Mouse (Mus musculus): Measurements from ENCODE around the gene Safb.

Gene Safb

GRCm38 (mm10) chr17:56560131-56560530 is 24.5 kb upstream of the Safb start:
- DNase-seq (ENCODE audit: low read depth, low spot score) = no peak

- DNase-seq (ENCODE audit: low read depth, low spot score) = no peak
Observed at GRCm38 (mm10) chr17:56561866-56562265, 22.8 kb upstream of the Safb start.

- DNase-seq (ENCODE audit: low read depth, low spot score) = no peak
Observed at GRCm38 (mm10) chr17:56566293-56566692, 18.3 kb upstream of the Safb start.

- DNase-seq (ENCODE audit: low read depth, low spot score) = no peak
Observed at GRCm38 (mm10) chr17:56566918-56567317, 17.7 kb upstream of the Safb start.

GRCm38 (mm10) chr17:56567370-56567769 is 17.3 kb upstream of the Safb start:
- DNase-seq (ENCODE audit: low read depth, low spot score) = no peak

GRCm38 (mm10) chr17:56570287-56570686 is 14.3 kb upstream of the Safb start:
- DNase-seq (ENCODE audit: low read depth, low spot score) = no peak

- DNase-seq (ENCODE audit: low read depth, low spot score) = no peak
Observed at GRCm38 (mm10) chr17:56572154-56572553, 12.5 kb upstream of the Safb start.

GRCm38 (mm10) chr17:56572939-56573338 is 11.7 kb upstream of the Safb start:
- no peak for DNase-seq (ENCODE audit: low read depth, low spot score)

GRCm38 (mm10) chr17:56583071-56583470 is 1.6 kb upstream of the Safb start:
- DNase-seq (ENCODE audit: low read depth, low spot score) = no peak

- no peak for DNase-seq (ENCODE audit: low read depth, low spot score)
Observed at GRCm38 (mm10) chr17:56583611-56584256, 891 bp upstream of the Safb start.

GRCm38 (mm10) chr17:56585171-56585821 is 671 bp downstream of the Safb start:
- DNase-seq (ENCODE audit: low read depth, low spot score) = no peak

GRCm38 (mm10) chr17:56587773-56588172 is 3.1 kb downstream of the Safb start:
- DNase-seq (ENCODE audit: low read depth, low spot score) = no peak

- DNase-seq (ENCODE audit: low read depth, low spot score) = no peak
Observed at GRCm38 (mm10) chr17:56588921-56589320, 4.3 kb downstream of the Safb start.

GRCm38 (mm10) chr17:56592553-56592952 is 7.9 kb downstream of the Safb start:
- no peak for DNase-seq (ENCODE audit: low read depth, low spot score)

GRCm38 (mm10) chr17:56593527-56594271 is 9.1 kb downstream of the Safb start:
- no peak for DNase-seq (ENCODE audit: low read depth, low spot score)

- DNase-seq (ENCODE audit: low read depth, low spot score) = no peak
Observed at GRCm38 (mm10) chr17:56603186-56604069, 18.8 kb downstream of the Safb start.

GRCm38 (mm10) chr17:56604070-56604380 is 19.4 kb downstream of the Safb start:
- DNase-seq (ENCODE audit: low read depth, low spot score) = no peak

GRCm38 (mm10) chr17:56604422-56604821 is 19.8 kb downstream of the Safb start:
- no peak for DNase-seq (ENCODE audit: low read depth, low spot score)

- DNase-seq (ENCODE audit: low read depth, low spot score) = no peak
Observed at GRCm38 (mm10) chr17:56605431-56605830, 20.8 kb downstream of the Safb start.

- DNase-seq (ENCODE audit: low read depth, low spot score) = no peak
Observed at GRCm38 (mm10) chr17:56607521-56608062, 23.0 kb downstream of the Safb start.

GRCm38 (mm10) chr17:56608699-56609098 is 24.1 kb downstream of the Safb start:
- DNase-seq (ENCODE audit: low read depth, low spot score) = no peak

Data from retina, adult 2 months (tissue).